Mouse (Mus musculus) cerebellum, adult 2 months (tissue): ENCODE measurements around the gene Pigr.

Experiments used
- CTCF ChIP-seq: fragments of 200-500 bp; IDR thresholded peaks from 2 replicates; pipeline ENCODE4 v1.5.1; 2011; ENCODE audit warnings: low read depth, mild to moderate bottlenecking, control low read depth, low read length, moderate library complexity, borderline replicate concordance; ENCODE audit not compliant: insufficient read depth
- POLR2A ChIP-seq: fragments of 200-500 bp; IDR thresholded peaks from 2 replicates; pipeline ENCODE4 v1.6.1; 2011; ENCODE audit warnings: low read length, control low read depth, borderline replicate concordance; ENCODE audit not compliant: insufficient read depth

- TF ChIP-seq POLR2A (no peak), CTCF (no peak)
Observed at GRCm38 (mm10) chr1:130838288-130838687, 11.8 kb downstream of the Pigr start.
